Mouse (Mus musculus) MEL (cell line): ENCODE results near the gene Pxylp1.

Experiments used
- CTCF ChIP-seq, 3 experiments: IDR thresholded peaks in 2 of 3; conservative IDR thresholded peaks in 1 of 3; 2 replicates each; pipeline ENCODE4 v1.5.1; 2011 to 2012; ENCODE audit warnings: low read length in 3 of 3, low read depth in 2 of 3, mild to moderate bottlenecking in 2 of 3, improper control_type of control experiment in 1 of 3, inconsistent platforms in 1 of 3, mixed read lengths in 1 of 3, moderate library complexity in 1 of 3; ENCODE audit not compliant: control insufficient read depth in 1 of 3, insufficient read depth in 1 of 3, poor library complexity in 1 of 3, severe bottlenecking in 1 of 3
- E2F4 ChIP-seq: IDR thresholded peaks from 2 replicates; pipeline ENCODE4 v1.6.1; 2011; ENCODE audit warnings: low read depth, low read length, improper control_type of control experiment, borderline replicate concordance
- EP300 ChIP-seq, 2 experiments: IDR thresholded peaks; 2 replicates each; pipeline ENCODE4 v1.6.1; 2011; ENCODE audit warnings: improper control_type of control experiment in 2 of 2, low read length in 2 of 2, low read depth in 1 of 2, mild to moderate bottlenecking in 1 of 2
- HCFC1 ChIP-seq: IDR thresholded peaks from 2 replicates; pipeline ENCODE4 v1.6.1; 2012; ENCODE audit warnings: low read depth, mild to moderate bottlenecking, inconsistent platforms, low read length, improper control_type of control experiment, moderate library complexity
- MAX ChIP-seq: IDR thresholded peaks from 2 replicates; pipeline ENCODE4 v1.6.1; 2011; ENCODE audit warnings: low read length, improper control_type of control experiment
- MYC ChIP-seq: IDR thresholded peaks from 2 replicates; pipeline ENCODE4 v1.6.1; 2011; ENCODE audit warnings: low read depth, mild to moderate bottlenecking, low read length, improper control_type of control experiment, moderate library complexity
- NRF1 ChIP-seq: IDR thresholded peaks from 2 replicates; pipeline ENCODE4 v1.6.1; 2014; ENCODE audit warnings: low read depth, mild to moderate bottlenecking, inconsistent platforms, low read length, improper control_type of control experiment, moderate library complexity; ENCODE audit not compliant: poor library complexity, insufficient read depth, severe bottlenecking
- POLR2A ChIP-seq, 2 experiments: IDR thresholded peaks; 2 replicates each; pipeline ENCODE4 v1.6.1; 2011 to 2012; ENCODE audit warnings: low read length in 2 of 2, mild to moderate bottlenecking in 2 of 2, control low read depth in 1 of 2, improper control_type of control experiment in 1 of 2, low read depth in 1 of 2, moderate library complexity in 1 of 2; ENCODE audit not compliant: control insufficient read depth in 1 of 2, insufficient read depth in 1 of 2, poor library complexity in 1 of 2
- RAD21 ChIP-seq: IDR thresholded peaks from 2 replicates; pipeline ENCODE4 v1.6.1; 2011; ENCODE audit warnings: mild to moderate bottlenecking, low read depth, low read length, improper control_type of control experiment
- RCOR1 ChIP-seq: IDR thresholded peaks from 2 replicates; pipeline ENCODE4 v1.6.1; 2012; ENCODE audit warnings: low read depth, mild to moderate bottlenecking, inconsistent platforms, low read length, improper control_type of control experiment
- SMC3 ChIP-seq: IDR thresholded peaks from 2 replicates; pipeline ENCODE4 v1.6.1; 2011; ENCODE audit warnings: low read depth, low read length, improper control_type of control experiment
- TAL1 ChIP-seq: IDR thresholded peaks from 2 replicates; pipeline ENCODE4 v1.6.1; 2012; ENCODE audit warnings: mild to moderate bottlenecking, inconsistent platforms, low read length, moderate library complexity, mixed read lengths
- ZC3H11A ChIP-seq: IDR thresholded peaks from 2 replicates; pipeline ENCODE4 v1.6.1; 2012; ENCODE audit warnings: low read depth, mild to moderate bottlenecking, inconsistent platforms, low read length, improper control_type of control experiment
- ZNF384 ChIP-seq: IDR thresholded peaks from 2 replicates; pipeline ENCODE4 v1.6.1; 2012; ENCODE audit warnings: low read depth, mild to moderate bottlenecking, inconsistent platforms, low read length, improper control_type of control experiment

- TF ChIP-seq ZNF384, result no peak
- TF ChIP-seq CTCF (IDR thresholded peaks at IDR 0.05 in 2 of 3, conservative IDR thresholded peaks at IDR 0.05 in 1 of 3; ENCODE audit: control insufficient read depth in 1 of 3, insufficient read depth in 1 of 3, low read depth in 2 of 3, low read length in 3 of 3, poor library complexity in 1 of 3, severe bottlenecking in 1 of 3), result no peak
- TF ChIP-seq EP300 (IDR thresholded peaks at IDR 0.05; ENCODE audit: low read depth in 1 of 2, low read length in 2 of 2), result no peak
- TF ChIP-seq ZC3H11A, result no peak
- TF ChIP-seq RAD21, result no peak
- TF ChIP-seq NRF1, result no peak
- TF ChIP-seq SMC3, result no peak
- TF ChIP-seq POLR2A (IDR thresholded peaks at IDR 0.05; ENCODE audit: control insufficient read depth in 1 of 2, insufficient read depth in 1 of 2, low read depth in 1 of 2, low read length in 2 of 2, poor library complexity in 1 of 2), result no peak
- TF ChIP-seq HCFC1, result no peak
- TF ChIP-seq RCOR1, result no peak
- no peak for TF ChIP-seq E2F4
- TF ChIP-seq MYC, result no peak
- TF ChIP-seq MAX, result no peak
- TF ChIP-seq TAL1, result no peak
Measured at GRCm38 (mm10) chr9:96867165-96867564, 25.3 kb downstream of the Pxylp1 start.
